Mouse (Mus musculus) megakaryocyte-erythroid progenitor cell, adult 5-6 weeks (primary cell): ENCODE data around the gene Rab40c. TPM values are rescaled to one million over a fixed set of nuclear protein-coding genes. Genes with fewer than 3 reads are reported as not detected.

Experiments used
- ATAC-seq: replicated peaks from 2 replicates; pipeline ENCODE4 v1.8.0; 2016; ENCODE audit warnings: mild to moderate bottlenecking, inconsistent platforms; ENCODE audit not compliant: severe bottlenecking, poor library complexity, low FRiP score, low TSS enrichment
- total RNA-seq, 2 experiments: library from RNA; stranded (forward) in 1 of 2; stranded (reverse) in 1 of 2; fragments of 200-1000, 215-1000 nt in 1 of 2; fragments of >200 nt in 1 of 2; fragmentation: Nextera tagmentation in 1 of 2; gene quantifications; 2 replicates each; pipeline ENCODE4 v1.2.3; 2014 to 2017

Rab40c gene
- total RNA-seq, 2 experiments from 2014 or later: 2.4 to 7.9 TPM

DNA sequence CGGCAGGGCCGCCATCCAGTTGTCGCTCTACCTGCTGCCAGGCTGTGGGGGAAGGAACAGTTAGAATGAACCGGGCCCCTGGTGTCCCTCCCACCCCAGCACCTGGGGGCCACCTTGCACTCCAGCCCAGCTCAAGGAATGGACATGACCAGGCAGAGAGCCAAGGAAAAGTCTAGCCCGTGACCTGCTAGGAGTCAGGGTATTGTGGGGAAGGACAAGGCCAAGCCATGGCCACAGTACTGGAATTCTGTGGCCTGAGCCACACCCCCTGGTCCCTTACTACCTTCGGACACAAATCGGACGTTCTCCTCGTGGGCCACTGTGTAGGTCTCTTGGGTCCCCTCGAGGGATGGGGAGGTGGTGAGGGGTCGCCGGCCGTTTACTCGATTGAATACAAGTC is 55.2 kb downstream of the Rab40c start:
- ATAC-seq: no peak

GRCm38 (mm10) chr17:25863681-25864080 is 55.8 kb downstream of the Rab40c start:
- ATAC-seq: no peak

DNA sequence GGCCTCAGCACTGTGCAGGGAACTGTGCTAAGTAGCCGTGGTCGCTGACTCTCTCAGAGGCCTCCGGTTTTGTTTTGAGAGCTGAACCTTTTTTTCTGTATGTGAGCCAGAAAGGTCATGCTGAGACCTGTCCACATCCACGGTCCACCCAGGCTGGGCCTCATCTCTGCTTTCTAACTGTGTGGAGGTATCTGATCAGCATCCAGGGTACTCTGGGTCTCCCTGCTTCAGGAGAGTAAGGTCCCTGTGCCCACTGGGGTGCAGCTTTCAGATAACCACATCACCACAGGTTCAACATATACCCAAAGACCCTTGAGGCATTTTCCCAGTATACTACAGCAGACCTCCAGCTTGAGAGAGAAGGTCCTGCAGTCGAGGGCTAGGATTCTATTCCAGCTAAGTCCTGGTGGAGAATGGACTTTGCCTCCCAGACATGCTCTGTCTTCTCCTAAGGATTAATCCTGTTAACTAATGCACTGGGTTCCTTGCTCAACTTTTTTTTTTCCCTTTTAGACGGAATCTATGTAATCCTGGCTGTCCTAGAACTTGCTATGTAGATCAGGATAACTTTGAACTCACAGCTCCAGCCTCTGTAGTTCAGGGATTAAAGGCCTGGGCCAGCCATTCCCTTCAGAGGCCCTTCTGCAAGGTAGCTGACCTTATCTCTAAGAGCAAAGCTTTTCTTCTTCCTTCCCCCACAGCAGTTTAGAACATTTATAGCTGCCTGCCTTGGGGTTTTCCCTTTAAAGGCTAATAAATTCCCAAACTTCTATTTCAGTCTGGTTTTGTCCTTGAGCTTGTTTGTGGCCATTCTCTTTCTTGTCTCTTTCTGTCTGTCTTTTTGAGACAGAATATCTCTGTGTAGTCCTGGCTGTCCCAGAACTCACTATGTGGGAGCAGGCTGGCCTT is 57.6 kb downstream of the Rab40c start:
- no peak for ATAC-seq

GRCm38 (mm10) chr17:25860832-25861703 is 58.5 kb downstream of the Rab40c start, which contains the start of gene Wdr90:
TSS of gene Wdr90 (minus strand) at chr17:25861501.
- ATAC-seq: peak; percentile 93

- no peak for ATAC-seq
Observed at GRCm38 (mm10) chr17:25860229-25860628, 59.3 kb downstream of the Rab40c start.

DNA sequence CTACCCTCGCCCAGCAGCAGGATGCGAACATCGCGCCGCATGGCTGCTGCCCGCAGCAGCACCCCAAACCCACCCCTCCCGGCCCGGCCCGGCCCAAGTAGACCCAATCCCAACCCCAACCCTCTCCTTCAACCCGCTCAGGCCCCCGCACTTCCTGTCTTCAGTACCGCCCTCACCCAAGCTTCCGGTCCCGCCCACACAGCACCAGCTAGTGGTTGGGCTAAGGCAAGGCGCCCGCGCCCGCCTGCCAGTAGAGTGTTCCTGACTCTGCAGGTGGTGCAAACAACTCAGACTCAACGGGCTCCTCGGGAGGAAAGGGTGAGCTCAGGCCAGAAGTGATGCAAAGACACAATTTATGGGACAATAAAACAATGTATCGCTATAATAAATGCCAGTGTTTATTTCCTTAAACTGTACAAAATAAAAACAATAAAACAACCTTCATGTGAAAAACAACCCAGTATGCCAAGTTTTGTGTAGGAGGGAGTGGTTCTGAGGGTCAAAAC is 75.1 kb downstream of the Rab40c start, which contains the start of gene Rhot2:
Rhot2 (minus strand) TSS at position 456 of the 506 bp plus-strand sequence.
- ATAC-seq: peak; percentile 90

- ATAC-seq: 0 out of 2 replicates have a peak, but pooled peaks have one; percentile 11
Observed at GRCm38 (mm10) chr17:25843636-25844395, 75.7 kb downstream of the Rab40c start.

DNA sequence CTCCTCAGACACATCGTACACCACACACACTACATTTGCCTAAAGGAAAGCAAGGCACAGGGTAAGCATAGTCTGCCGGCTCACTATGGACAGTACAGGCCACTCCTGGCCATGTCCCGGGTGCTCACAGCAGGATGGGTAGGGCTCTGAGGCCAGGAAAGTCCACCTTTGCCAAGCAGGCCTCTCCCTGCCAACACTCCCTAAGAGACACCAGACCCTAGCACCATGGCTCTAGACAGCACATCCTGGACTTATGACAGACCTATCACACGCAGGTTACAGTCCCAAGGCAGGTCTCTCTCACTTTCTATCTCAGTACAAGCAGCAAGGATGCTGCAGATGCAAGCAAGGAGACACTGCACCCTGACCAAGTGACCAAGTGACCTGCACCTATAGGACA is 76.4 kb downstream of the Rab40c start:
- ATAC-seq: no peak

DNA sequence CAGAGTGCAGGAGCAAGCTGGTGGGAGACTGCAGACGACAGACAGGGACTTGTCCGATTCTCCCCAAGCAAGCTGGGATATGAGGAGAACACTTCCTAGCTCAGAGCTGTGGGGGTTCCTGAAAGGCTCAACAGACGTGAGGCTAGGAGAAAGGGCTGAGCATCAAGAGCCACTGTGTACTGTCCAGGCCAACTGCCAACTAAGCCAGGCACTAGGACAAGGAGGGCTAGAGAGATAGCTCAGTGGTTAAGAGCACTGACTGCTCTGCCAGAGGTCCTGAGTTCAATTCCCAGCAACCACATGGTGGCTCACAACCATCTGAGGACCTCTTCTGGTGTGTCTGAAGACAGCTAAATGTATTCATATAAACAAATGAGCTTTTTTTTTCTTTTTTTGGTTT is 77.0 kb downstream of the Rab40c start:
- no peak for ATAC-seq

GRCm38 (mm10) chr17:25841117-25841880 is 78.2 kb downstream of the Rab40c start, which contains the start of gene Gm20683:
TSS of gene Gm20683 (minus strand) at chr17:25841763.
- ATAC-seq: no peak

- ATAC-seq: no peak
Observed at GRCm38 (mm10) chr17:25840519-25840918, 79.0 kb downstream of the Rab40c start.

- no peak for ATAC-seq
Observed at GRCm38 (mm10) chr17:25839455-25840235, 79.9 kb downstream of the Rab40c start.

GRCm38 (mm10) chr17:25838904-25839303 is 80.6 kb downstream of the Rab40c start:
- no peak for ATAC-seq

DNA sequence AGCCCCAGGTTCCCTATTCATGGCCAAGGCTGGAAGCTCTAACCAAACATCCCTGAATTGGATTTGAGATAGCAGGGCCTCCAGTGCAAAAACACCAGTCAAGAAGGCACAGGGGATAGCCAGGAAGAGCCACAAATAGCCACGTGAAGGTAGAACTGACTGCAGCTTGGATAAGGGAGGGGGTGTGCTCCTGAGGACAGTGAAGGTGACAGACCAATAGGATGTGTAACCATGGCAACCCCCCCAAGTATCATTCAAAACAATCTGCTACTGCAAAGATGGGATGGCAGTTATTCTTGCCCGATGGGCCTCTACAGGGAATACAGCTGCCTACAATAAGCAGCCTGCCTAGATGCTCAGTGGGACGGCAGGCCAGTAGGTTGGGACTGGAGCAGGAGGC is 82.0 kb downstream of the Rab40c start:
- no peak for ATAC-seq

DNA sequence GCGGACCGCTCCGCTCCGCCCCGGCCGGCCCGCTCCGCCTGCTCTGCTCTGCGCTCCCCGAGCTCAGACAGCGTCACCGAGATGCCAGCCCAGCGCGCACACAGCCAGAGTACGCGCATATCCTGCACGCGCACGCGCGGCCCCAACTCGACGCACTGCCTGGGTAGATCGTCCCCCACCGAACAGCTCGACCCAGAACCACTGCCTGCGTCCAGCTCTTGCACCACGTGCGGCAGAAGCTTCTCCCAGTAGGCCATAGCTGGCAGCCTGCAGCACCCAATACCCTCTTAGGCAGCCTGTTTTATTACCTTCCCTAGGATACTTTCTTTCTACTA is 82.5 kb downstream of the Rab40c start, which contains the start of gene Rhbdl1:
Rhbdl1 (minus strand) TSS at position 220 of the 335 bp plus-strand sequence.
- ATAC-seq: 0 out of 2 replicates have a peak, but pooled peaks have one; percentile 12

- no peak for ATAC-seq
Observed at GRCm38 (mm10) chr17:25836397-25837075, 83.0 kb downstream of the Rab40c start.

DNA sequence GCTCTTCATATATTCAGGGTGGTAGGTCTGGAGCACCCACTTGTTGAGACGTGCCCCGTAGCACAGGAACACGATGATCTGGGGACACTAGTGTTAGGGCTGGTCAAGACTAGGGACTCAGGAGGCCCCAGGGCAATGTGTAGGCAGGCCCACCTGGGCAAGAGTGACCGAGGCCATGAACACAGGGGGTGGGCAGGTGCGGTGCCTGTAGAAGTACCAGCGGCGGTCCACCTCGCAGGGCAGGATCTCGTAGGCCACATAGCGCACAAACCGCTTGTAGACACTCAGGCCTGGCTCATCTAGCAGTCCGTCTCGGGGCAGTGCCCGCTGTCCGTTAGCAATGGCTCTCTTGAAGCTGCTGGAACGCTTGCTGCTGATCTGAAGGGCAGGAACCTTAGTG is 83.7 kb downstream of the Rab40c start:
- ATAC-seq: no peak
